Mouse (Mus musculus) B cell, adult 62 days (primary cell): ENCODE results near the gene Aqp6. TPM values are rescaled to one million over a fixed set of nuclear protein-coding genes. Genes with fewer than 3 reads are reported as not detected.

Experiments
- total RNA-seq: library from RNA; stranded (reverse); gene quantifications from 4 replicates; pipeline ENCODE4 v1.2.4, GENCODE M21; 2023

Gene Aqp6
- total RNA-seq = not detected in 4 replicates

GRCm38 (mm10) chr15:99600986-99601822 is at the start of gene Aqp6:
Gene Aqp6 (plus strand): TSS chr15:99601400.

GRCm38 (mm10) chr15:99578802-99579485 is 22.3 kb upstream of the Aqp6 start, which contains the start of gene Aqp2:
Gene Aqp2 (plus strand): TSS chr15:99579055.

GRCm38 (mm10) chr15:99590429-99591084 is 10.6 kb upstream of the Aqp6 start, which contains the start of gene Aqp5:
Gene Aqp5 (plus strand): TSS chr15:99590782.

GRCm38 (mm10) chr15:99651163-99651872 is 50.1 kb downstream of the Aqp6 start, which contains the start of gene Racgap1:
Gene Racgap1 (minus strand): TSS chr15:99651656.

Other genes starting within 250 kb of the Aqp6 start
- 140 to 146 TPM (median 144 TPM) in 4 replicates for gene Fmnl3, start 230.9 kb upstream of the Aqp6 start, total RNA-seq
- 418 to 446 TPM (median 428 TPM) in 4 replicates for gene Tmbim6, start 208.5 kb upstream of the Aqp6 start, total RNA-seq
- gene Nckap5l, start 143.7 kb upstream of the Aqp6 start, total RNA-seq = 7.0 to 10.5 TPM (median 8.3 TPM) in 4 replicates
- 5.0 to 6.7 TPM (median 6.3 TPM) in 4 replicates for gene Bcdin3d, start 126.7 kb upstream of the Aqp6 start, total RNA-seq
- gene Faim2, start 73.2 kb upstream of the Aqp6 start, total RNA-seq = not detected in 4 replicates
- not detected in 4 replicates for gene Aqp2, start 22.3 kb upstream of the Aqp6 start, total RNA-seq
- not detected in 4 replicates for gene Aqp5, start 10.6 kb upstream of the Aqp6 start, total RNA-seq
- 6.1 to 10.4 TPM (median 7.8 TPM) in 4 replicates for gene Racgap1, start 50.3 kb downstream of the Aqp6 start, total RNA-seq
- gene Asic1, start 69.0 kb downstream of the Aqp6 start, total RNA-seq = 0.27 to 0.49 TPM (median 0.38 TPM) in 4 replicates
- 64.1 to 69.6 TPM (median 65.6 TPM) in 4 replicates for gene Smarcd1, start 100.7 kb downstream of the Aqp6 start, total RNA-seq
- 2.7 to 6.9 TPM (median 4.1 TPM) in 4 replicates for gene Gm17349, start 104.1 kb downstream of the Aqp6 start, total RNA-seq
- 0.77 to 2.6 TPM (median 1.2 TPM) in 4 replicates for gene Gpd1, start 116.1 kb downstream of the Aqp6 start, total RNA-seq
- 45.2 to 51.9 TPM (median 47.5 TPM) in 4 replicates for gene Cox14, start 124.2 kb downstream of the Aqp6 start, total RNA-seq
- gene Cers5, start 171.5 kb downstream of the Aqp6 start, total RNA-seq = 55.2 to 63.7 TPM (median 56.0 TPM) in 4 replicates